Mouse (Mus musculus) liver, embryonic 18 days (tissue): Measurements from ENCODE around the gene Decr2. TPM values are rescaled to one million over a fixed set of nuclear protein-coding genes. Genes with fewer than 3 reads are reported as not detected.

Experiments
- polyA plus RNA-seq: library from polyadenylated mRNA; depleted of rRNA; stranded (reverse); fragments of >200 nt; gene quantifications from 2 replicates; pipeline ENCODE4 v1.2.3, GENCODE M21; 2012; rRNA removed

Gene Decr2
- 55.4 and 64.8 TPM in 2 replicates for polyA plus RNA-seq

GRCm38 (mm10) chr17:26089905-26090632 is at the start of gene Decr2:
Decr2 (minus strand) TSS chr17:26090337.

GRCm38 (mm10) chr17:26138239-26138836 is 48.2 kb upstream of the Decr2 start, which contains the start of gene Axin1:
Axin1 (plus strand) TSS chr17:26138688.

GRCm38 (mm10) chr17:26123267-26123684 is 33.1 kb upstream of the Decr2 start, which contains the start of gene Mrpl28:
Mrpl28 (plus strand) TSS chr17:26123500.

GRCm38 (mm10) chr17:26113181-26113948 is 23.2 kb upstream of the Decr2 start, which contains the start of gene Tmem8:
Tmem8 (plus strand) TSS chr17:26113299.

GRCm38 (mm10) chr17:26095121-26095740 is 5.1 kb upstream of the Decr2 start, which contains the start of gene Nme4:
Nme4 (minus strand) TSS chr17:26095602.

GRCm38 (mm10) chr17:26068831-26069739 is 21.1 kb downstream of the Decr2 start, which contains the start of gene Rab11fip3:
Rab11fip3 (minus strand) TSS chr17:26069555.

Other genes starting within 250 kb of the Decr2 start
- gene Gm20683, start 248.6 kb downstream of the Decr2 start, polyA plus RNA-seq: 2.9 and 3.8 TPM in 2 replicates
- 28.3 and 35.9 TPM in 2 replicates for gene Rhot2, start 245.5 kb downstream of the Decr2 start, polyA plus RNA-seq
- 8.8 and 9.9 TPM in 2 replicates for gene Wdr90, start 228.8 kb downstream of the Decr2 start, polyA plus RNA-seq
- gene Mcrip2, start 221.6 kb downstream of the Decr2 start, polyA plus RNA-seq: 34.5 and 45.2 TPM in 2 replicates
- gene Mettl26, start 215.3 kb downstream of the Decr2 start, polyA plus RNA-seq: 61.8 and 63.8 TPM in 2 replicates
- gene Wfikkn1, start 209.5 kb downstream of the Decr2 start, polyA plus RNA-seq: 0.13 and 0.16 TPM in 2 replicates
- gene Rab40c, start 170.6 kb downstream of the Decr2 start, polyA plus RNA-seq: 8.7 and 11.1 TPM in 2 replicates
- gene Pigq, start 145.4 kb downstream of the Decr2 start, polyA plus RNA-seq: 123 and 127 TPM in 2 replicates
- 2.6 and 3.4 TPM in 2 replicates for gene Nhlrc4, start 145.4 kb downstream of the Decr2 start, polyA plus RNA-seq
- gene A930017K11Rik, start 137.8 kb downstream of the Decr2 start, polyA plus RNA-seq: 0.03 and 0.04 TPM in 2 replicates
- gene Capn15, start 104.5 kb downstream of the Decr2 start, polyA plus RNA-seq: 5.2 and 6.5 TPM in 2 replicates
- 4.6 and 4.8 TPM in 2 replicates for gene Rab11fip3, start 20.8 kb downstream of the Decr2 start, polyA plus RNA-seq
- 22.5 and 23.4 TPM in 2 replicates for gene Nme4, start 5.3 kb upstream of the Decr2 start, polyA plus RNA-seq
- gene Tmem8, start 23.0 kb upstream of the Decr2 start, polyA plus RNA-seq: 5.3 and 5.6 TPM in 2 replicates
- 49.0 and 50.7 TPM in 2 replicates for gene Mrpl28, start 33.2 kb upstream of the Decr2 start, polyA plus RNA-seq
- gene Axin1, start 48.4 kb upstream of the Decr2 start, polyA plus RNA-seq: 6.6 and 7.6 TPM in 2 replicates
- 5.9 and 6.1 TPM in 2 replicates for gene Pdia2, start 108.8 kb upstream of the Decr2 start, polyA plus RNA-seq
- 0.50 and 0.55 TPM in 2 replicates for gene Rgs11, start 112.6 kb upstream of the Decr2 start, polyA plus RNA-seq
- 3.7 and 3.9 TPM in 2 replicates for gene Arhgdig, start 117.4 kb upstream of the Decr2 start, polyA plus RNA-seq
- 11.9 and 13.0 TPM in 2 replicates for gene Fam234a, start 153.9 kb upstream of the Decr2 start, polyA plus RNA-seq
- gene Luc7l, start 162.6 kb upstream of the Decr2 start, polyA plus RNA-seq: 18.0 and 21.9 TPM in 2 replicates